Mouse (Mus musculus): ENCODE measurements at regions not wholly inside any gene's neighbourhood (a gene's known extent, or its start where the extent isn't known, plus 50 kb on each side); places are given as distances from the start of the nearest gene placed in this dataset.

GRCm38 (mm10) chr4:31454898-31455297 lies 509.0 kb upstream of the Map3k7 start:
- DNase-seq (ENCODE audit: low spot score) (no peak), ATAC-seq (ENCODE audit: extremely low read depth, insufficient number of reproducible peaks, low FRiP score, poor library complexity, severe bottlenecking) (no peak)
- no peak for TF ChIP-seq GATA1 (IDR thresholded peaks at IDR 0.05; ENCODE audit: borderline replicate concordance, low read length)
- TF ChIP-seq CTCF (IDR thresholded peaks at IDR 0.05; ENCODE audit: low read depth, low read length) = no peak
- TF ChIP-seq POLR2AphosphoS5 (IDR thresholded peaks at IDR 0.05; ENCODE audit: insufficient replicate concordance, low read depth, low read length) = no peak
- no peak for TF ChIP-seq TAL1 (conservative IDR thresholded peaks at IDR 0.05; ENCODE audit: low read depth, low read length)
- TF ChIP-seq GATA2 (IDR thresholded peaks at IDR 0.05; ENCODE audit: borderline replicate concordance, low read depth, low read length) = no peak
- H3K9me3 ChIP-seq (replicated peaks) = peaks cover 3% of the 10 kb centered on the region; the same call in 1 of the 2 replicates
- no peaks in the 10 kb centered on the region for H3K27me3 ChIP-seq (ENCODE audit: insufficient read depth, low read length)
- no peaks in the 10 kb centered on the region for H3K4me1 ChIP-seq (ENCODE audit: insufficient read depth, low read depth, low read length)
- no peak overlapping the region for H3K4me3 ChIP-seq (ENCODE audit: low read depth, low read length)
- no peaks in the 10 kb centered on the region for H3K36me3 ChIP-seq (replicated peaks)

- ATAC-seq (ENCODE audit: extremely low read depth, insufficient number of reproducible peaks, low FRiP score, poor library complexity, severe bottlenecking) (no peak), DNase-seq (ENCODE audit: low spot score) (no peak)
- H3K4me3 ChIP-seq (ENCODE audit: low read depth, low read length) = no peak overlapping the region
- H3K36me3 ChIP-seq (replicated peaks) = no peaks in the 10 kb centered on the region
- H3K4me1 ChIP-seq (ENCODE audit: insufficient read depth, low read depth, low read length) = no peaks in the 10 kb centered on the region
- H3K27me3 ChIP-seq (ENCODE audit: insufficient read depth, low read length) = no peaks in the 10 kb centered on the region
- TF ChIP-seq CTCF (IDR thresholded peaks at IDR 0.05; ENCODE audit: low read depth, low read length) (no peak), TAL1 (conservative IDR thresholded peaks at IDR 0.05; ENCODE audit: low read depth, low read length) (no peak), GATA2 (IDR thresholded peaks at IDR 0.05; ENCODE audit: borderline replicate concordance, low read depth, low read length) (no peak)
- H3K9me3 ChIP-seq (replicated peaks) = peaks cover 4% of the 10 kb centered on the region; the same call in 1 of the 2 replicates
Measured at GRCm38 (mm10) chr4:31455466-31455865, 508.4 kb upstream of the Map3k7 start.

- Histone ChIP-seq H3K9me3 (replicated peaks) (peaks cover 4% of the 10 kb centered on the region; the same call in 1 of the 2 replicates), H3K36me3 (replicated peaks) (no peaks in the 10 kb centered on the region), H3K27me3 (ENCODE audit: insufficient read depth, low read length) (no peaks in the 10 kb centered on the region), H3K4me3 (ENCODE audit: low read depth, low read length) (no peak overlapping the region), H3K4me1 (ENCODE audit: insufficient read depth, low read depth, low read length) (no peaks in the 10 kb centered on the region)
- TF ChIP-seq GATA1 (IDR thresholded peaks at IDR 0.05; ENCODE audit: borderline replicate concordance, low read length) (no peak), GATA2 (IDR thresholded peaks at IDR 0.05; ENCODE audit: borderline replicate concordance, low read depth, low read length) (no peak), POLR2AphosphoS5 (IDR thresholded peaks at IDR 0.05; ENCODE audit: insufficient replicate concordance, low read depth, low read length) (no peak), TAL1 (conservative IDR thresholded peaks at IDR 0.05; ENCODE audit: low read depth, low read length) (no peak), CTCF (IDR thresholded peaks at IDR 0.05; ENCODE audit: low read depth, low read length) (no peak)
- DNase-seq (ENCODE audit: low spot score) (no peak), ATAC-seq (ENCODE audit: extremely low read depth, insufficient number of reproducible peaks, low FRiP score, poor library complexity, severe bottlenecking) (no peak)
Measured at GRCm38 (mm10) chr4:31462456-31462855, 501.4 kb upstream of the Map3k7 start.

GRCm38 (mm10) chr4:31463130-31463698 lies 500.7 kb upstream of the Map3k7 start:
- peaks cover 4% of the 10 kb centered on the region; the same call in 1 of the 2 replicates for H3K9me3 ChIP-seq (replicated peaks)
- no peaks in the 10 kb centered on the region for H3K36me3 ChIP-seq (replicated peaks)
- no peak for DNase-seq (ENCODE audit: low spot score)
- no peak overlapping the region for H3K4me3 ChIP-seq (ENCODE audit: low read depth, low read length)
- H3K27me3 ChIP-seq (ENCODE audit: insufficient read depth, low read length) = no peaks in the 10 kb centered on the region
- no peak for ATAC-seq (ENCODE audit: extremely low read depth, insufficient number of reproducible peaks, low FRiP score, poor library complexity, severe bottlenecking)
- no peaks in the 10 kb centered on the region for H3K4me1 ChIP-seq (ENCODE audit: insufficient read depth, low read depth, low read length)
- TF ChIP-seq TAL1 (conservative IDR thresholded peaks at IDR 0.05; ENCODE audit: low read depth, low read length) (no peak), POLR2AphosphoS5 (IDR thresholded peaks at IDR 0.05; ENCODE audit: insufficient replicate concordance, low read depth, low read length) (no peak), GATA1 (IDR thresholded peaks at IDR 0.05; ENCODE audit: borderline replicate concordance, low read length) (no peak), GATA2 (IDR thresholded peaks at IDR 0.05; ENCODE audit: borderline replicate concordance, low read depth, low read length) (no peak), CTCF (IDR thresholded peaks at IDR 0.05; ENCODE audit: low read depth, low read length) (no peak)

- H3K4me1 ChIP-seq (ENCODE audit: insufficient read depth, low read depth, low read length) = no peaks in the 10 kb centered on the region
- DNase-seq (ENCODE audit: low spot score) (no peak), ATAC-seq (ENCODE audit: extremely low read depth, insufficient number of reproducible peaks, low FRiP score, poor library complexity, severe bottlenecking) (no peak)
- TF ChIP-seq POLR2AphosphoS5 (IDR thresholded peaks at IDR 0.05; ENCODE audit: insufficient replicate concordance, low read depth, low read length) = no peak
- TF ChIP-seq GATA1 (IDR thresholded peaks at IDR 0.05; ENCODE audit: borderline replicate concordance, low read length) = no peak
- TF ChIP-seq GATA2 (IDR thresholded peaks at IDR 0.05; ENCODE audit: borderline replicate concordance, low read depth, low read length) = no peak
- no peak for TF ChIP-seq CTCF (IDR thresholded peaks at IDR 0.05; ENCODE audit: low read depth, low read length)
- TF ChIP-seq TAL1 (conservative IDR thresholded peaks at IDR 0.05; ENCODE audit: low read depth, low read length) = no peak
- H3K27me3 ChIP-seq (ENCODE audit: insufficient read depth, low read length) = no peaks in the 10 kb centered on the region
- 0 out of 2 replicates have a peak, but pooled peaks cover 2% of the 10 kb centered on the region for H3K9me3 ChIP-seq (replicated peaks)
- no peaks in the 10 kb centered on the region for H3K36me3 ChIP-seq (replicated peaks)
- no peak overlapping the region for H3K4me3 ChIP-seq (ENCODE audit: low read depth, low read length)
Measured at GRCm38 (mm10) chr4:31468306-31468705, 495.6 kb upstream of the Map3k7 start.

GRCm38 (mm10) chr4:31469803-31470202 lies 494.1 kb upstream of the Map3k7 start:
- DNase-seq (ENCODE audit: low spot score) (no peak), ATAC-seq (ENCODE audit: extremely low read depth, insufficient number of reproducible peaks, low FRiP score, poor library complexity, severe bottlenecking) (no peak)
- Histone ChIP-seq H3K36me3 (replicated peaks) (no peaks in the 10 kb centered on the region), H3K27me3 (ENCODE audit: insufficient read depth, low read length) (no peaks in the 10 kb centered on the region), H3K4me3 (ENCODE audit: low read depth, low read length) (no peak overlapping the region), H3K9me3 (replicated peaks) (no peaks in the 10 kb centered on the region), H3K4me1 (ENCODE audit: insufficient read depth, low read depth, low read length) (no peaks in the 10 kb centered on the region)
- no peak for TF ChIP-seq POLR2AphosphoS5 (IDR thresholded peaks at IDR 0.05; ENCODE audit: insufficient replicate concordance, low read depth, low read length)
- no peak for TF ChIP-seq CTCF (IDR thresholded peaks at IDR 0.05; ENCODE audit: low read depth, low read length)
- TF ChIP-seq GATA1 (IDR thresholded peaks at IDR 0.05; ENCODE audit: borderline replicate concordance, low read length) = no peak
- no peak for TF ChIP-seq TAL1 (conservative IDR thresholded peaks at IDR 0.05; ENCODE audit: low read depth, low read length)
- TF ChIP-seq GATA2 (IDR thresholded peaks at IDR 0.05; ENCODE audit: borderline replicate concordance, low read depth, low read length) = no peak
